Mouse (Mus musculus): ENCODE results near the gene Uncx.

Gene Uncx

DNA sequence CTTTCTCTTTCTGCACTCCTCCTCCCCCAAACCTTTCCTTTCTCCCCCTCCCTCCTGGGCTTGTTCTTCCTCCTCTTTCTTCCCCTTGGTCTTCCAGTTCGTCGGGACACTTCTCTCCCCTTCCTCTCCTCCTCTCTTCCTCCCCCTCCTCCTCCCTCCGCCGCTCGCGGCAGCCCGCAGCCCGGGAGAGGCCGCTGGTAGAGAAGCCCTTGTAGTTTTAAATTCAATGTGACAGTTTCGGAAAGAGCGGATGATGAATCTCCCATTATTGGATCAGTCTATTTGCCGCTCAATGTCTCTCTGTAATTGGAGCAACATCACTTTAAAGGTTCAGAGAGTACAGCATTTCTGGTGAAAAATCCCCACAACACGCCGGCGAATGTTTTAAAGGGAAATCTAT lies at the start of gene Uncx:
Uncx (plus strand) TSS at position 281 of the 400 bp plus-strand sequence.
- in situ Hi-C loops (cut with MboI) = no loop called here

DNA sequence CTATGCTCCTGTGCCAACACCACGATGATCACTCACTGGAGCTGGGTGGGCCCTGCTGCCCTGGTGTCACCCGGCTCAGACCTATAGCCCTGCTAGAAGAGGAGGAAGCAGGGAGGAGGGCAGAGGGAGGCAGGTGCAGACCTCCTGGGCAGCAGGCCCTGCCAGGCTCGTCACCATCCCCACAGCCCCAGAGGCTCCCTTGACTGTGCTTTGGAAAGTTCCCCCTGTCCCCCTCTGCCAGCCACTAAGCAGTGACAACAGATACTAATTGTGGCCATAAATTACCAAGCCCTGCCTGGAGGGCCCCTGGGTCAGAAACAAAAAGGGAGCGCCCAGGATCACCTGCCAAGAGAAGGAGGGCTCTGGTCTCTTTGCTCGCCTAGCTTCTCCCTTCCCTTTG lies 49.6 kb upstream of the Uncx start:
- in situ Hi-C loops (cut with MboI) = no loop called here

DNA sequence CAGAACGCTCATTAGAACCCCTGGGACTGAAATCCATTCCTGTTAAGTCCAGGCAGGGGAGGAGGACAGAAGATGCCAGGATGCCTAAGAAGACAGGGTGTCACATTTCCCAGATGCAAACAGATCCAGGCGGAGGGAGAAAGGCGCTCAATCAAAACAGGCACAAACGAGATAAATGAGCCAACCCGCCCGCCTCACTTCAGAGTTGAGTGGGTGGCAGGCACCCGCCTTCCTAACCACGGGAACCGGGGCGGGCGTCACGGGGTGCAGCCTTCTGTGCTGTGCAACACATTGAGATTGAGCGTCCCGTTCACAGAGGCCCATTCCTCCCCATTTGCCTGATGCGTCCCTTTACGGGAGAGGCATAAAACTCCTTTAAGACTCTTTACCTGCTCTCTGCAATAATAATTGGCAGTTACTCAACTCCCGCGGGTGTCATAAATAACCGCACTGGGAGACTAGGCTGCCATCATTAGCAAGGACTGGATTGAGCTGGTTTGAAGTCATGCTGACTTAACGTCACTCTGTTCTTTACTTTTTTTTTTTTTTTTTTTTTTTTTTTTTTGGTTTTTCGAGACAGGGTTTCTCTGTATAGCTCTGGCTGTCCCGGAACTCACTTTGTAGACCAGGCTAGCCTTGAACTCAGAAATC lies 48.1 kb upstream of the Uncx start:
- in situ Hi-C loops (cut with MboI) = no loop called here

DNA sequence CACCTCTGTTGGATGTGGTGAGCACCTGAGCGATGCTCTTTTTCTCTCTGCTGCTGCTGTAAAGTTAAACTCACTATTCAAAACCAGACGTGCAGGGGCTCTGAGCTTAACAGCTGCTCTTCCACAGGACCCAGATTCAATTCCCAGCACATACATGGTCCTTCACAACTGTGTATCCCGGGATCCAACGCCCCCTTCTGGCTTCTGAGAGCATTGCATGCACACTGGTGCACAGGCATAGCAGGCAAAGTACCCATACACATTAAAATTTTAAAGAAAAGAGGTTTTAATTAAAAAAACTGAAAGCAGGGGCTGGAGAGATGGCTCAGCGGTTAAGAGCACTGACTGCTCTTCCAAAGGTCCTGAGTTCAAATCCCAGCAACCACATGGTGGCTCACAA lies 46.4 kb upstream of the Uncx start:
- in situ Hi-C loops (cut with MboI) = no loop called here

DNA sequence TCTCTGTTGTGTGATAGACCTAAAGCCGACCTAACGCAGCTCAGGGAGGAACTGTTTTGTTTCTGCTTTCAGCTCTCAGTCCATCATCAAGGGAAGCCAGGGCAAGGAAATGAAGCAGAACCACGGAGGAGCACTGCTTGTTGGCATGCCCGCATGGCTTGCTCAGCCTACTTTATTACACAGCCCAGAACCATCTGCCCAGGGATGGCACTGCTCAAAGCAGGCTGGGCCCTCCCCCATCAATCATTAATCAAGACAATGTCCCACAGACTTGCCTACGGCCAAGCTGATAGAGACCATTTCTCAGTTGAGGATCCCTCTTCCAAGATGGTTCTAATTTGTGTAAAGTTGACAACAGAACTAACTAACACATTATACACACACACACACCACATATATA lies 44.5 kb upstream of the Uncx start:
- in situ Hi-C loops (cut with MboI) = no loop called here

DNA sequence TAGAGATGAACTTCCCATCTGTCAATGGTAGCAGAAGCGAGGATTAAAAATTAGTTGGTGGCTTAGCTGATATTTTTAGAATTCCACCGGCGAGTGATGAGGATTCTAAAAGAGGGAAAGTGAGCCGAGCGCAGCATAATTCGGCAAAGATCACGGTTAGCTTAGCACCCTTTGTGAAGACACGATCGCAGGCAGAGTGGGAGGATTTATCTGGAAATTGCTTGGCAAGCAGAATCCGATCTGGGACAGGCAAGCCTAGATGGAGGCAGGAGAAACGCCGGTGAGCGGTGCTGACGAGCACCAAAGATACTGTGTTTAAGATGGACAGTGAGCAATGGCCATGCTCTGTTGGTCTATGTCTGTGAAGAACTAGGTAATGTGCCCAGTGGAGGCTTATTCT lies 41.0 kb upstream of the Uncx start:
- in situ Hi-C loops (cut with MboI) = no loop called here

DNA sequence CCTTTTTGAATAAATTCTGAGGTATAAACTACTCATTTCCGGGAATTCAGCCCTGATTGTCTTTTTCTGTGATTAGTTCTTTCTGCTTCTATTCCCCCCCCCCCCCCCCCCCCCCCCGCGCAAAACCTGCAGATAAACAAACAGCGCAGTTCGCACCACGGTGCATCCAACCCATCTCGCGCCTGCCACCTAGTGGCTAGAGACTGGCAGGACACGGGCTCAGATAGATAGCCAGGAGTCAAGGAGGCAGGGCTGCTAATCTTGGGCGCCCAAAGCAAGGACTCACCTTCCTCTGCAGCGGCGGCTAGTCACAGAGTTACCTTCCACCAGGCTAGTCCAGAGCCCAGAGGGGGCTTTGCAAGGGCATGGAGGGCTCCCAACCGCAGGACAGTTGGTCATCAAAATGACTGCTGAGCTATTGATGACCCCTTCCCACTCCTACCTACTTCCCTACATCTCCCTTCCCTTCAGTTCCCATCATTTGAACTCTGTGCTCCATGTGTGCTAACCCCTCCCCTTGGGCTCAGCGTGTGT lies 38.2 kb upstream of the Uncx start:
- in situ Hi-C loops (cut with MboI) = no loop called here

DNA sequence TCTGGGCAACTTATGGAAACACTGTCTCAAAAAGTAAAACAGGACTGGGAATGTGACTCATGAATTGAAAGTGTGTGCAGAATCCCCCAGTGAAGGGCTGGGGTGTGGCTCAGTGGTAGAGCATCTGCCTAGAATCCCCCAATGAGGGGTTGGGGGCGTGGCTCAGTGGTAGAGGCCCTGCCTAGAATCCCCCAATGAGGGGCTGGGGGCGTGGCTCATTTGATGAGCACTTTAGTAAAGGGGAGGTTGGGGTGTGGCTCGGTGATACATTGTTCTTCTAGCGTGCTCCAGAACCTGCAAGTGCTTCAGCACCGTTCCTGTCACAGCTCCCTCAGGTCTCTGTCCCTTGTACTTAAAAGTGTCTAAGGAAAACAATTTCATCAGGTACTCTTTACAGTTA lies 37.1 kb upstream of the Uncx start:
- in situ Hi-C loops (cut with MboI) = no loop called here

DNA sequence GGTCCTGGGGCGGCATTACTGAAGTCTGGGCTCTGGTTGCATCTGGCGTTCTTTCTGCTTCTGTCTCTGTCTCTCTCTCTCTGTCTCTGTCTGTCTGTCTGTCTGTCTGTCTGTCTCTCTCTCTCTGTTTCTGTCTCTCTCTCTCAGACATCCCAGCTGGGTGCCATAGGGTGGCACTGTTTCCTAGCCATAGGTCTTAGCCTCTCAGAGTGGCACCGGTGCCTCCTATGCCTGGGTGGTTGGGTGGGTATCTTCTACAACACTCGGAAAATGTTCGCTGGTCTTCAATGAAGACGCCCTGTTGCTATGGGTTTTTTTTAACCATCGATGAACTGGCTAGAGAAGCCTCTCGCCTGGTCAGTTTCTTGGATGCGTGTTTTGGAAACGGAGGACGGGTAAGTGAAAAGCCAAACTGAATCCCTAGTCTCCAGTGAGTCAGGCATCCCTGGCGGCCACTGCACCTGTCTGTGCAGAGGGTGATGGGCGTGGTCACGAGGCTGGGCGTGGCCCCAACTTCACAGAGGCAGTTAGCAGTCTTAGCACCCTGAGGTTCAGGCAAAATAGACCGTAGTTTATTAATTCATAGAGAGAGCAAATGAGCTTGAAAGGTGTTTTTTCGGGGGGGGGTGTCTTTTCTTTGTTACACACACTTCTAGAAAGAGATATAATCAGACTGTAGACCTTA lies 32.5 kb upstream of the Uncx start:
- in situ Hi-C loops (cut with MboI) = no loop called here

DNA sequence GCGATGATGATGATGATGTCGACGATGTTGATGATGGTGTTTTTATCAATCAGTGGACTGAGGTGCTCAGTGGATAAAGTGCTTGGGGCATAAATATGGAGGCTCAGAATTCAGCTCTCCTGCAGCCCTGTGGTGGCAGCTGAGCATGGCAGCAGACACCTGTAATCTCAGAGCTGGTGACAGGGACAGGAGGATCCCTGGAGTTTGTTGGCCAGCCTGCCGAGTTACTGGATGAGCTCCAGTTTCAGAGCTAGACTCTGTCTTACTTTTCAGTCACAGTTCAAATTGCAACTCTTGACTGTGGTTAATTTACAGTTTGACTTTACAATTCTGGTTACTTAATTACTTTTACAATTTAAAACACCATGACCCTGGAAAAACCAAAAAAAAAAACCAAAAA lies 31.1 kb upstream of the Uncx start:
- in situ Hi-C loops (cut with MboI) = no loop called here

DNA sequence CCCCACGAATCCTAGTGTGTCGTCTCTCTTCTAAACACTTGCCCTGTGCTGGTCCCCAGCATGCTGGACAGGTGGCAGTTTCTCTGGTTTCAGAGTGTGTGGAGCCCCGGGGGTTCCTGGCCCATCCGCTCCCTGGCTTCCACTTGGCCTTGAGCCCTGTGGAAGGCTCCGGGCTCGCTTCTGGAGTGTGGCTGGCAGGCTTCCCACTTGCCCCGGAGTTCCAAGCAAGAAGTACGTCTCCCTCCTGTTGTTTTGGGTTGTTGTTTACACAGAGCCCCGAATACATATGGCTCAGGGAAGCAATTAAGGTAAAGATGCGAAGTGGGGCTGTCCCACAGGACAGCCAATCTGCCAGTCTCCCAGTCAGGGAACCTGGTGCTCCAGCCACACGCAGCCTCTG lies 27.0 kb upstream of the Uncx start:
- in situ Hi-C loops (cut with MboI) = no loop called here

DNA sequence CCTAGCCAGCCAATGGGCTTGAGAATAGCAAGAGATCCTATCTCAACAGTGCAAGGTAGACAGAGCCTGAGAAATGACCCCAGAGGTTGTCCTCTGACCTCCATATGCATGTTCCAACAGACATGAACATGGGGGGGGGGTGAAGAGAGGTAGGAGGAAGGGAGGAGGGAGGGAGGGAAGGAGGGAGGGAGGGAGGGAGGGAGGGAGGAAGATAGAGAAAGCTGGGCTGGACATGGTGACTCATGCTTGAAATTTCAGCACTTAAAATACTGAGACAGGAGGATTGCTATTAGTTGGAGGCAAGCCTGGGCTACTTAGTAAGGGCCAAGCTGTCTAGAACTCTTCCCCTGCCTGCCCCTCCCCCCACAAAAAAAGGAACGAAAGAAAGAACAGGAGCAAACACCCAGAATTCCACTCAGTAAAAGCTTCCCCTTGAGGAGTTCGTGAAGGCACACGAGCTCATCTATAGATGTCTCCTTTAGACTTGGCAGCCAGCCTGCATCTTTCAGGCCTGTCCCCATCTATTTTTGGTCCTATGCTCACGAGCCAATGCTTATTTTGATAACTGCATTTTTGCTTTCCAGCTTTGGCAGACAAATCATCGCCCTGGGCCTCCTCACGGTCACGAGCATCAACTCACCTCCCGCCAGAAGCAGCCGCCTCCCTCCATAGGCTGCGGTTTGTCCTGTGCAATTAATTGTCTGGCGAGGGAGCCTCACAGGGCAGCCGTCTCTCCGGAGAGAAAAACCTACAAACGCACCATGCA lies 23.0 kb upstream of the Uncx start:
- in situ Hi-C loops (cut with MboI) = no loop called here

DNA sequence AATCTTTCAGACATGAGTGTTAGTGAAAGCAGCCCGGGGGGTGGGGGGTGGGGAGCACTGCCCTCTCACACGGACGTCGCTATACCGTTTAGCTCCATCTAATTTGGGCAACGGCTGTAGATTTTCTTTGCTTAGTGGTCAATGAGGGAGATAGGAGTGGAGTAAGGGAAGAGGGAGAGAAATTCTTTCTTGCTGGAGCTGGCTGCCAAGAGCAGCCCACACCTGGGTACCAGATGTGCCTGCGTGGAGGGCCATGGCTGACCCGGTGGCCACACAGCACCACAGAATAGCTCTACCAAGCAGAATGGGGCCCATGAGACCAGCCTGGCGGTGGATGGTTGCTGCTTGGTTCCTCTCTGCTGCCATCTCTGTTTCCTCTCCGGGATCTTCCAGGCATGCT lies 21.3 kb upstream of the Uncx start:
- in situ Hi-C loops (cut with MboI) = no loop called here

DNA sequence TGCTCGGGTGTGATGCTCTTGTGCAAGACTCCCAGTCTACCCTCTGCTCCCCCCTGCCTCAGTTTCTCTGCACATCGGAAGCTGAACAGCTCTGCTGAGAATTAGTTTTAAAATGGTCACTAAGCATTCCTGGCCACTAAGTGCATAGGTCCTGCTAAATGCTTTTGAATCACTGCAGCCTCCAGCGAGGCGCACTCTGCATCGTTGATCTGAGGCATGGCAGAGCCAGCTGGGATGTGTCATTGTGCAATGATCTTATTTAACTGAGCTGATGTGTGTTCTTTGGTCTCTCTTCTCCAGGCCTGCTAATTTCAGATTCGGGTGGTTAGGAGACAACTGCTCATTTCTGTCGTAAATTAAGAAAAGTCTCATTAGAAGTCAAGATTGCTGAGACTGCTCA lies 14.4 kb upstream of the Uncx start:
- in situ Hi-C loops (cut with MboI) = no loop called here

DNA sequence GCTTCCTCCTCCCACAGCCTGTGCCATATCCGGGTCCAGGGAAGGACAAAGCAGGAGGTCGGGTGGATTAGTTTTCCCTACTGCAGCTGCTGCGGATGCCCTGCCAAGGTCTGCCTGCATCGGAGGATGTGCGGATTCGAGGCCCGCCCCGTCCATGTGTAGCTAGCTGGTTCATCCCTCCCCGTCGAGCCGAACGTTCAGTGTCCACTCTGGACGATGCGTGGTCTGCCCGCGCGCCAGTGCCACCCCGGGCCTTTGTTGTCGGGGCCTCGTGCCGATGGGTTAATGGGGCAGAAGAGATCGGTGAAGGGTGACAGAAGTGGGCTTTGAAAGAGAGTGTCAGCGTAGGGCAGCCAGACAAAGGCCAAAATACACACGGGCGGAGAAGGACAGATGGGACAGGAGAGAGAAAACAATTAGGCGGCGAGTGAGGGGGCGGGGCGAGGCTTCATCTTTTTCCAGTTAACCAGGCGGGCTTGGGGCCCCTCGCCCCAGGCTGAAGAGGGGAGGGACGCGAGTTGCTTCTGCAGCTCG lies 7.8 kb upstream of the Uncx start:
- in situ Hi-C loops (cut with MboI) = no loop called here

DNA sequence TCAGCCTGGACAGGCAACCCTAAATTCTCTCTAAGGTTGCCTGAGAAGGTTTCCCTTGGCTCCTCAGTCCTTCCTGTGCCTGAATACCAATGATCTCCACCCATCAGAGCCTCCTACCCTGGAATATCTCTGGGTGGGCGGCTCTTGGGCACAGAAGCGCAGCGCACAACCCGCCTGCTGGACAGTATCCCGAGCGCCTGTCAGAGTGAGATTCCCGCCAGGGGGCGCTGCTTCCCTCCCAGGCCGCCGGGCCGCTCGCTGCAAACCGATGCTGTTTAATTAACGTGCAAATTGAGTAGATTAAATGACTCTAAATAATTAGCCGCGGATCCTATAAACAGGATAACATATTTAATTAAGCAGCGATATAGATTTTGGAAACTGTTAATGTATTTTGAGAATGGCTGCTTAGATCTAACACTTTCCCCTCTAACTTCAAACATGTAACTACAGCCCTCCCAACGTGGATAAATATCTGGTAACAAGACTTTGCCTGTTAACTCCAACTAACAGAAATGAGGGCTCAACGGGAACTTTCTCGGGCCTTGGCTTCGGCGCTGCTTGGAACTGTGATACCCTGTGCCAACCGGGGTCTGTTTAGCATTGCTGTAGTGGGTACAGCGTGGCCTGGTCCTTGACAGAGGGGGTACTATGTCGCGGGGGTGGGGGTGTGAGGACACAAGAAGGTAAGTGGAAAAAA lies 6.9 kb upstream of the Uncx start:
- in situ Hi-C loops (cut with MboI) = no loop called here

DNA sequence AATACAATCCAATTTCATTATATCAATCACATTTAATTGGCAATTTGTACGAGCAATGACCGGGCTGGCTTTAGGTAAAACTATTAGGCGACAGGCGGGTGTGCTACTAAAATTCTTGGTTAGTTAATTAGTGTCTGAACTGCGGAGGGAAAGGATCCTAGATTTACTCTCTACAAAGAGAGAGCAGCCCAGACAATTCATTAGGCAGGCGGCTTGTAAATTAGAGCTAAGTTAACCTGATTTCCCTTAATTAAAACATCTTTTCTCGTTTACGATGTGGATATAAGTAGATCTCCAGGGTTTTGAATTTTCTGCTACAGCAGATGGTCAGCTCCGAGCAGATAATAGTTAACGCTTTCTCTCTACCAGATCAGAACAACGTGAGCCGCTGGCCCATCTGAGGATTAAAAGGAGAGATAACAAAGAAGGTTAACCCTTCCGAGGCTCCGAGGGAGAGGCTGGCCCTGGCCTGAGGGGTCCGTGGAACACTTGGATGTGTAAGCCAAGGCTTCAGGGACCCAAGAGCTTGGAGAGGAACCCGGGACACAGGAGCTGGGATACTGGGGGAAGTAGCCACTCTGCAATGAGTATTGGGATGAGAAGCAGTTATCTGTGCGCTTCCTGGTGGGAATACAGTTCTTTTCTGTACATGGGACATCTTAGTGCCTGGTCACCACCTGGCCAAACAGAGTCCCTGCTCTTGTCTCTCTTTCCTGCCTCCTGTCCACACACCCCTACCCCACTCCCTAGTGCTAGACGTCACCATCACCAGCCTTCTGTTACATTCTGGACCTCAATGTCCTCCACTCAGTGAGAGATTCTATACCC lies 6.2 kb upstream of the Uncx start:
- in situ Hi-C loops (cut with MboI) = no loop called here

DNA sequence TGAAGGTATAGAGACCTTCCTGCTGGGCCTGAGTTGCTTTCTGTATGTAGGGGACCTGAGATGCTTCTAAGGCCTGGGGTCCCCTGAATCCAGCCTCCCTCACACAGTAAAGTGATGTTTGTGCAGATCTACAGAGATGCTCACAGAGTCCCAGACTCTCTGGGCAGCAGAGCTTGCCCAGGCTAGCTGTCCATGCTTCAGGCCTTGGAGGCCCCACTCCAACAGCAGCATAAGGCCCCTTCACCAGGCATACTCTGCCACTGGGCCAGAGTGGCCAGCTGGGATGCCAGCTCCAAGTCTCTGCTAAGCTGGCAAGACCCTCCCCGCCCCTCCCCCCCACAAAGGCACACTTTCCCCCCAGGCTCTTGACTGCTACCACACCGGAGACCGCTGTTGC lies 5.6 kb upstream of the Uncx start:
- in situ Hi-C loops (cut with MboI) = no loop called here

DNA sequence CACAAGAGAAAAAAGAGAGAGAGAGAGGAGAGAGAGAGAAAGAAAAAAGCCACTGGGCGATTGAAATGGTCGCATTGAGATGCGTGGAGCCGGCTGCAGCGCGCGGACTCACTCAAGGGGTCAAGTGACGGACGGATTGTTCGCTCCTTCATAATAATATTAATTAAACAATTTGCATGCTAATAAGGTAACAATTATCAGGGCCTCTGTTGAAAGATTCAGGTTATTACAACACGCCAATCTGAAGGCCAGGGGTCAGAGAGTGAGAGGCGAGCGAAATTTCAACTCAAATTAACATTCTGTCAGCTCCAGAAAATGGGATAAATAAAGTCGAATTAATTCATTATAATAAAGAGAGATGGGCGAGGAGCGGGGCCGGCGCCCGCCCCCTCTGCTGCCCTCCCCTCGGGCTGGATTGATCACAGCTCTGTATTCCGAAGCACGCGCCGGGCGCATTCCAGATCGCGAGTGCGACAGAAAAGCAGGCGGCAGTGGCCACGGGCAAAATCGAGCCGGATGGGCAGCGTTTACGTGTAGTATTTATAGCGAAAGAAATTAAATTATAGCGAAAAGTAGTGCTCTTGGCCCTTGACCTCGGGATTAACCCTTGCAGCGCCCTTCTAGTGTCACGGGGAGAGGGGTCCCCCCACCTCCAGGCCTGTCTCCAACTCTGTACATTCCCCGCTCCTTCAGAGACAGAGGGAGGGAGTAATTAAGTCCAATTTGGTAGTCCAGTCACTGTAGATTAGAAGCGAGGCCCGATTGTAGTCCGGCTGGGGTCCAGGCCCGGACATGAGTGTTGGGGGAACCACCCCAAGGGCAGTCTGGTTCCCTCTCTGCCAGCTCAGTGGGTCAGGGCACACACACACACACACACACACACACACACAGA lies 1.9 kb upstream of the Uncx start:
- in situ Hi-C loops (cut with MboI) = no loop called here

DNA sequence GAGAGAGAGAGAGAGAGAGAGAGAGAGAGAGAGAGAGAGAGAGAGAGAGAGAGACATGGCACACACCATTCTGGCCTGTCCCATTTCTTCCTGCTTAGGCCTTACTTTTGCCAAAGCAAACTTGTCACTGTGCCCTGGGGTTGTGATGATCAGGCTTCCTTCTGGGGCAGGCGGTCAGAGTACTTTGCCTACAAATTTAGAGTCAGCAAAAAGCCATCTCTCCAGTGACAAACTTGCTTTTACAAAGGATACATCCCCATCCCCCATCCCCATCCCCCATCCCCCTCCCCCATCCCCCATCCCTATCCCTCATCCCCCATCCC lies 1.3 kb upstream of the Uncx start:
- in situ Hi-C loops (cut with MboI) = no loop called here
